Mouse (Mus musculus): ENCODE measurements at regions not wholly inside any gene's neighbourhood (a gene's known extent, or its start where the extent isn't known, plus 50 kb on each side); places are given as distances from the start of the nearest gene placed in this dataset.

DNA sequence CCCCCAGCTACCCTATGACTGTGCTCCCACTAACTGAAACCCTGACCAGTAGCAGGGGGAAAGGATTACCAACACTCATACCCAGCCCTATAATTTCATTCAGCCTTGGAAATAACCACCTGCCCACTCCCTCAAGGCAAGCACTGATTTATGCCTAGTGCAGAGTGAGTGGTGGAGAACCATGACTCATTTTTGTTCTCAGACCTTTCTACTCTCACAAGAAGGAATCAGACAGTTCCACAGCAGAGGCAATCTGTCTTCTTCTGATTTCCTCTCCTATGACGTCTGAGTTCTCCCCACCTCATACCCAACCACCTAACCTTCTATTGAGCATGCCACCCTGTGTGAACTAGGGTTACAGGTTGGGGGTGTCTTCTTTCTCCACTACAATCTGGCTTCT lies 153.6 kb downstream of the Gm9195 start:
- no peak for TF ChIP-seq KAT2A (IDR thresholded peaks at IDR 0.05; ENCODE audit: insufficient replicate concordance, low read length)
- TF ChIP-seq CTCF (conservative IDR thresholded peaks at IDR 0.05 in 1 of 2, IDR thresholded peaks at IDR 0.05 in 1 of 2; ENCODE audit: low read depth in 2 of 2, low read length in 2 of 2) = no peak
- no peak for TF ChIP-seq MAFK (IDR thresholded peaks at IDR 0.05; ENCODE audit: insufficient replicate concordance, low read length)
- no peak for TF ChIP-seq TBP (conservative IDR thresholded peaks at IDR 0.05; ENCODE audit: low read depth, low read length)
- TF ChIP-seq TCF12 (IDR thresholded peaks at IDR 0.05; ENCODE audit: low read depth, low read length) = no peak
- no peak for TF ChIP-seq POLR2A (IDR thresholded peaks at IDR 0.05; ENCODE audit: low read depth, low read length)
- TF ChIP-seq PAX5 (IDR thresholded peaks at IDR 0.05; ENCODE audit: low read length) = no peak
- TF ChIP-seq ETS1 (conservative IDR thresholded peaks at IDR 0.05; ENCODE audit: low read depth, low read length) = no peak
- no peak for TF ChIP-seq EP300 (IDR thresholded peaks at IDR 0.05; ENCODE audit: low read length)
- TF ChIP-seq RAD21 (IDR thresholded peaks at IDR 0.05; ENCODE audit: low read depth, low read length) = no peak
- no peak for TF ChIP-seq USF2 (conservative IDR thresholded peaks at IDR 0.05; ENCODE audit: low read depth, low read length)
- no peak for TF ChIP-seq ELF1 (IDR thresholded peaks at IDR 0.05; ENCODE audit: low read depth, low read length)
- TF ChIP-seq SIN3A (IDR thresholded peaks at IDR 0.05; ENCODE audit: low read length) = no peak
